Mouse (Mus musculus) gastrocnemius, adult 2 months (tissue): Measurements from ENCODE around the gene Tmem208. TPM values are rescaled to one million over a fixed set of nuclear protein-coding genes. Genes with fewer than 3 reads are reported as not detected.

Experiments
- DNase-seq: peaks from one replicate; pipeline ENCODE4 v3.0.0; 2022
- H3K27ac ChIP-seq: fragments of 200-600 bp; 2 replicates; pipeline ENCODE4 v1.8.1; 2022; ENCODE audit warnings: mild to moderate bottlenecking
- H3K4me3 ChIP-seq: fragments of 200-600 bp; 2 replicates; pipeline ENCODE4 v1.8.1; 2022; ENCODE audit warnings: mild to moderate bottlenecking, moderate library complexity
- CTCF ChIP-seq: fragments of 200-600 bp; IDR thresholded peaks from 2 replicates; pipeline ENCODE4 v1.8.1; 2022; ENCODE audit warnings: antibody characterized with exemption, mild to moderate bottlenecking, moderate library complexity
- intact Hi-C: fragments of 180-260 bp; cut with DNase I; formaldehyde crosslinking; loops from one replicate; pipeline ENCODE4 v1.15.1; 2025
- total RNA-seq, 2 experiments: library from RNA; stranded (reverse); gene quantifications; 2 replicates each; pipeline ENCODE4 v1.2.3; 2021

Tmem208 gene
- total RNA-seq, 2 experiments from 2014 or later = 20.1 to 24.6 TPM

- intact Hi-C loops = no loop called here
- peak; percentile 11 for DNase-seq
- no peak overlapping the region for H3K27ac ChIP-seq
Observed at GRCm38 (mm10) chr8:105303396-105303795, 22.8 kb upstream of the Tmem208 start.

GRCm38 (mm10) chr8:105303874-105304273 is 22.3 kb upstream of the Tmem208 start:
- intact Hi-C loops = no loop called here
- no peak for TF ChIP-seq CTCF
- DNase-seq = peak; percentile 23
- no peak overlapping the region for H3K4me3 ChIP-seq
- H3K27ac ChIP-seq = peak overlapping the region; percentile 78

More at GRCm38 (mm10) chr8:105303396-105303795, 22.8 kb upstream of the Tmem208 start:
- H3K4me3 ChIP-seq = no peak overlapping the region
- TF ChIP-seq CTCF = no peak

- DNase-seq = peak; percentile 61
- no peak for TF ChIP-seq CTCF
- Histone ChIP-seq H3K27ac (peak overlapping the region; percentile 78), H3K4me3 (no peak overlapping the region; the same call in 1 of the 2 replicates)
- intact Hi-C loops = no loop called here
Observed at GRCm38 (mm10) chr8:105304325-105305210, 21.6 kb upstream of the Tmem208 start.

- intact Hi-C loops = no loop called here
- H3K27ac ChIP-seq = peak within 1 kb of the TSS; percentile 78
- H3K4me3 ChIP-seq = peak within 1 kb of the TSS; percentile 70
- peak; percentile 2; the same call in 1 of the 2 replicates for TF ChIP-seq CTCF
- peak; percentile 62 for DNase-seq
Observed at GRCm38 (mm10) chr8:105305211-105306145, 20.7 kb upstream of the Tmem208 start, which contains the start of gene Elmo3. Gene Elmo3, plus strand, starts transcription at chr8:105305601.

GRCm38 (mm10) chr8:105306146-105306691 is 19.9 kb upstream of the Tmem208 start:
- peak; percentile 14 for DNase-seq
- intact Hi-C loops = no loop called here
- H3K27ac ChIP-seq = peak overlapping the region; percentile 78; the same call in 1 of the 2 replicates
- peak overlapping the region; percentile 70 for H3K4me3 ChIP-seq
- TF ChIP-seq CTCF = no peak

- no peak overlapping the region for H3K4me3 ChIP-seq
- TF ChIP-seq CTCF = no peak
- peak; percentile 30 for DNase-seq
- H3K27ac ChIP-seq = no peak overlapping the region
- intact Hi-C loops = no loop called here
Observed at GRCm38 (mm10) chr8:105307670-105308069, 18.5 kb upstream of the Tmem208 start.

GRCm38 (mm10) chr8:105308428-105308827 is 17.7 kb upstream of the Tmem208 start:
- no peak for TF ChIP-seq CTCF
- DNase-seq = no peak
- intact Hi-C loops = no loop called here
- Histone ChIP-seq H3K4me3 (no peak overlapping the region), H3K27ac (no peak overlapping the region)

GRCm38 (mm10) chr8:105309142-105309847 is 16.9 kb upstream of the Tmem208 start:
- Histone ChIP-seq H3K27ac (no peak overlapping the region), H3K4me3 (no peak overlapping the region)
- peak; percentile 10 for DNase-seq
- intact Hi-C loops = no loop called here
- no peak for TF ChIP-seq CTCF

- peak; percentile 5 for DNase-seq
- Histone ChIP-seq H3K27ac (no peak overlapping the region), H3K4me3 (no peak overlapping the region)
- intact Hi-C loops = no loop called here
- TF ChIP-seq CTCF = no peak
Observed at GRCm38 (mm10) chr8:105310118-105310517, 16.0 kb upstream of the Tmem208 start.

GRCm38 (mm10) chr8:105311718-105312117 is 14.4 kb upstream of the Tmem208 start:
- intact Hi-C loops = no loop called here
- Histone ChIP-seq H3K27ac (no peak overlapping the region), H3K4me3 (no peak overlapping the region)
- DNase-seq = peak; percentile 13
- no peak for TF ChIP-seq CTCF

GRCm38 (mm10) chr8:105312891-105313481 is 13.2 kb upstream of the Tmem208 start:
- no peak for TF ChIP-seq CTCF
- Histone ChIP-seq H3K4me3 (no peak overlapping the region), H3K27ac (no peak overlapping the region)
- intact Hi-C loops = no loop called here
- DNase-seq = no peak
